9 mouse cellular contexts compared by ENCODE assay signal in genomic region chr9:101862481-101863065, GRCm38 (mm10). TPM values are rescaled to one million over a fixed set of nuclear protein-coding genes. Genes with fewer than 3 reads are reported as not detected.
DNase-seq lines count a peak whose midpoint lies in the region; ATAC-seq and TF ChIP-seq lines count a peak whose summit lies in the region.
"Had no signal": no experiment of that assay in that cellular context is flagged by ENCODE, and none has a peak within 500 bp of the region (broad histone marks: within the 10 kb centered on the region; RNA-seq: fewer than 3 reads in every experiment).

No protein-coding gene starts in this region.

- no peak overlapping the region for H3K4me3 ChIP-seq in neural tube, embryonic 13.5 days
- H3K4me3 ChIP-seq in heart, postnatal 0 days (ENCODE audit: low read depth, low read length), result no peak overlapping the region
- H3K4me3 ChIP-seq in neural tube, embryonic 14.5 days (ENCODE audit: low read depth, low read length), result no peak overlapping the region

- H3K36me3 ChIP-seq in neural tube, embryonic 13.5 days, result no peaks in the 10 kb centered on the region
- H3K36me3 ChIP-seq in heart, postnatal 0 days (replicated peaks; ENCODE audit: control insufficient read depth, insufficient read depth, low read length), result no peaks in the 10 kb centered on the region
- H3K36me3 ChIP-seq in neural tube, embryonic 14.5 days (ENCODE audit: control insufficient read depth, insufficient read depth, low read length), result no peaks in the 10 kb centered on the region

- no peaks in the 10 kb centered on the region for H3K9me3 ChIP-seq in neural tube, embryonic 13.5 days
- no peaks in the 10 kb centered on the region for H3K9me3 ChIP-seq in heart, postnatal 0 days (replicated peaks; ENCODE audit: control insufficient read depth, low read length)
- H3K9me3 ChIP-seq in neural tube, embryonic 14.5 days (ENCODE audit: control insufficient read depth, low read length), result no peaks in the 10 kb centered on the region

- no peak for TF ChIP-seq EP300 in heart, postnatal 0 days (IDR thresholded peaks at IDR 0.05; ENCODE audit: low read depth)

- DNase-seq in neural tube, embryonic 10.5 days (ENCODE audit: extremely low spot score, low spot score), result no peak
- DNase-seq in embryo, embryonic 10 days (ENCODE audit: low spot score), result peak; percentile 22
- DNase-seq in heart, postnatal 0 days (ENCODE audit: low spot score), result peak; percentile 14
- peak; percentile 18 for DNase-seq in layer of hippocampus, adult 8-10 months (ENCODE audit: low spot score in 2 of 2)
- no peak for DNase-seq in thymus, postnatal 0 days (ENCODE audit: low spot score)

- peak overlapping the region; percentile 24; the same call in 1 of the 2 replicates for H3K4me2 ChIP-seq in neural tube, embryonic 13.5 days
- H3K4me2 ChIP-seq in heart, postnatal 0 days (ENCODE audit: low read depth, low read length), result peak overlapping the region; percentile 4; the same call in 1 of the 2 replicates
- no peak overlapping the region for H3K4me2 ChIP-seq in neural tube, embryonic 14.5 days (ENCODE audit: low read depth, low read length)

- peak overlapping the region; percentile 59 for H3K27ac ChIP-seq in neural tube, embryonic 13.5 days (replicated peaks)
- H3K27ac ChIP-seq in heart, postnatal 0 days (ENCODE audit: low read depth), result no peak overlapping the region
- H3K27ac ChIP-seq in neural tube, embryonic 14.5 days (ENCODE audit: low read depth, low read length), result no peak overlapping the region
- H3K27ac ChIP-seq: macrophage had no signal

- peaks cover 17% of the 10 kb centered on the region for H3K4me1 ChIP-seq in neural tube, embryonic 13.5 days (replicated peaks)
- H3K4me1 ChIP-seq in heart, postnatal 0 days (ENCODE audit: control insufficient read depth, insufficient read depth), result no peaks in the 10 kb centered on the region
- H3K4me1 ChIP-seq in neural tube, embryonic 14.5 days (ENCODE audit: control insufficient read depth, insufficient read depth, low read length), result 0 out of 2 replicates have a peak, but pooled peaks cover 4% of the 10 kb centered on the region

- no peaks in the 10 kb centered on the region for H3K27me3 ChIP-seq in neural tube, embryonic 13.5 days
- H3K27me3 ChIP-seq in heart, postnatal 0 days (ENCODE audit: control insufficient read depth, insufficient read depth, low read length), result no peaks in the 10 kb centered on the region
- no peaks in the 10 kb centered on the region for H3K27me3 ChIP-seq in neural tube, embryonic 14.5 days (ENCODE audit: control insufficient read depth, insufficient read depth, low read length)

- 38% methylated on average over 12 of the region's 12 CpGs for WGBS in neural tube, embryonic 13.5 days
- WGBS in heart, postnatal 0 days, result 52% methylated on average over 12 of the region's 12 CpGs
- 37% methylated on average over 12 of the region's 12 CpGs for WGBS in neural tube, embryonic 14.5 days

- TF ChIP-seq CTCF in heart, postnatal 0 days (IDR thresholded peaks at IDR 0.05; ENCODE audit: low read depth), result no peak

- H3K9ac ChIP-seq in neural tube, embryonic 13.5 days, result no peak overlapping the region
- H3K9ac ChIP-seq in heart, postnatal 0 days (replicated peaks; ENCODE audit: low read depth, low read length), result no peak overlapping the region
- no peak overlapping the region for H3K9ac ChIP-seq in neural tube, embryonic 14.5 days (replicated peaks; ENCODE audit: low read depth, low read length)

- ATAC-seq in neural tube, embryonic 13.5 days (ENCODE audit: low read depth), result peak; percentile 67; the same call in 1 of the 2 replicates
- no peak for ATAC-seq in heart, postnatal 0 days (ENCODE audit: insufficient read depth, low read depth)
- ATAC-seq in neural tube, embryonic 14.5 days (ENCODE audit: low read depth), result peak; percentile 65; the same call in 1 of the 2 replicates
- no peak for ATAC-seq in inflammation-experienced regulatory T-cells, adult 6 months

RNA-seq across cellular contexts. Expression of gene 9630041A04Rik, which starts 0.9 kb away (rescaled TPM):
- 0.20 and 0.32 TPM in 2 replicates for polyA plus RNA-seq in neural tube, embryonic 13.5 days (2015; fragmentation: Nextera tagmentation; extraction: Ambion mirVana)
- total RNA-seq in heart, postnatal 0 days (2014; rRNA removed; ENCODE audit: low replicate concordance), result not detected in 2 replicates
- polyA plus RNA-seq in heart, postnatal 0 days (2015; fragmentation: Nextera tagmentation; extraction: Ambion mirVana), result not detected in 2 replicates
- total RNA-seq in layer of hippocampus, adult 8-10 months (2022), result not detected
- polyA plus RNA-seq in neural tube, embryonic 14.5 days (2014; fragmentation: Nextera tagmentation; extraction: Ambion mirVana), result 0.29 and 0.43 TPM in 2 replicates
- polyA plus RNA-seq in thymus, postnatal 0 days (2015; fragmentation: Nextera tagmentation; extraction: Ambion mirVana), result not detected in 2 replicates
- polyA plus RNA-seq in inflammation-experienced regulatory T-cells, adult 6 months (2017; shearing (Covaris generic)), result not detected
- polyA plus RNA-seq: macrophage had no signal

Comparison
In these comparisons a context has a peak if more than half of its experiments do, and no peak if none do; other contexts are left out.
1. ATAC-seq: peak in neural tube, embryonic 13.5 days (single experiment) and neural tube, embryonic 14.5 days (single experiment); none in heart, postnatal 0 days (single experiment) and inflammation-experienced regulatory T-cells, adult 6 months (single experiment).
2. DNase-seq: peak in embryo, embryonic 10 days (single experiment), heart, postnatal 0 days (single experiment) and layer of hippocampus, adult 8-10 months (2 of 2); none in neural tube, embryonic 10.5 days (single experiment) and thymus, postnatal 0 days (single experiment).